Mouse (Mus musculus) myocyte (in vitro differentiated cells): ENCODE results near the gene Rbm19. TPM values are rescaled to one million over a fixed set of nuclear protein-coding genes. Genes with fewer than 3 reads are reported as not detected.

Source experiments
- H3K27me3 ChIP-seq: one replicate; pipeline ENCODE4 v1.6.1; 2011; ENCODE audit not compliant: control insufficient read depth, insufficient read depth, insufficient read length
- H3K36me3 ChIP-seq: one replicate; pipeline ENCODE4 v1.6.1; 2011; ENCODE audit not compliant: control insufficient read depth, insufficient read depth
- H3K4me2 ChIP-seq: one replicate; pipeline ENCODE4 v1.6.1; 2011; ENCODE audit warnings: low read depth, control low read depth
- H3K4me3 ChIP-seq: one replicate; pipeline ENCODE4 v1.5.1; 2011; ENCODE audit warnings: mild to moderate bottlenecking, control low read depth, moderate library complexity
- H3K79me2 ChIP-seq: one replicate; pipeline ENCODE4 v1.6.1; 2011; ENCODE audit not compliant: control insufficient read depth, insufficient read depth
- H3ac ChIP-seq: one replicate; pipeline ENCODE4 v1.6.1; 2011; ENCODE audit not compliant: control insufficient read depth, insufficient read length
- CEBPB ChIP-seq: IDR thresholded peaks from 2 replicates; pipeline ENCODE4 v1.6.1; 2011; ENCODE audit warnings: mild to moderate bottlenecking, moderate library complexity; ENCODE audit not compliant: poor library complexity, insufficient read depth, severe bottlenecking
- E2F4 ChIP-seq: IDR thresholded peaks from one replicate; pipeline ENCODE4 v1.6.1; 2011; ENCODE audit warnings: mild to moderate bottlenecking, control low read depth, moderate library complexity; ENCODE audit not compliant: insufficient read depth
- MAX ChIP-seq: IDR thresholded peaks from one replicate; pipeline ENCODE4 v1.6.1; 2011; ENCODE audit warnings: low read depth, mild to moderate bottlenecking, control low read depth
- MYOD1 ChIP-seq, 3 experiments: IDR thresholded peaks; one replicate each; pipeline ENCODE4 v1.6.1; 2011; ENCODE audit warnings: control low read depth in 2 of 3, low read depth in 2 of 3, mild to moderate bottlenecking in 2 of 3, moderate library complexity in 1 of 3; ENCODE audit not compliant: insufficient read length in 2 of 3, control insufficient read depth in 1 of 3
- MYOG ChIP-seq, 3 experiments: IDR thresholded peaks; one replicate each; pipeline ENCODE4 v1.6.1; 2011; ENCODE audit warnings: control low read depth in 2 of 3, low read depth in 2 of 3, mild to moderate bottlenecking in 2 of 3; ENCODE audit not compliant: insufficient read length in 2 of 3, control insufficient read depth in 1 of 3, insufficient read depth in 1 of 3
- POLR2A ChIP-seq: IDR thresholded peaks from one replicate; pipeline ENCODE4 v1.6.1; 2011; ENCODE audit warnings: low read depth, mild to moderate bottlenecking, control low read depth, moderate library complexity; ENCODE audit not compliant: insufficient read length
- POLR2AphosphoS2 ChIP-seq: IDR thresholded peaks from one replicate; pipeline ENCODE4 v1.6.1; 2011; ENCODE audit warnings: low read depth, control low read depth; ENCODE audit not compliant: insufficient read length
- REST ChIP-seq: IDR thresholded peaks from one replicate; pipeline ENCODE4 v1.6.1; 2011; ENCODE audit warnings: mild to moderate bottlenecking, control low read depth, moderate library complexity; ENCODE audit not compliant: insufficient read depth, insufficient read length
- SRF ChIP-seq: IDR thresholded peaks from one replicate; pipeline ENCODE4 v1.6.1; 2011; ENCODE audit warnings: low read depth; ENCODE audit not compliant: control insufficient read depth, insufficient read length
- TCF12 ChIP-seq: IDR thresholded peaks from one replicate; pipeline ENCODE4 v1.6.1; 2011; ENCODE audit warnings: mild to moderate bottlenecking, control low read depth; ENCODE audit not compliant: poor library complexity, insufficient read depth, severe bottlenecking
- TCF3 ChIP-seq: IDR thresholded peaks from one replicate; pipeline ENCODE4 v1.6.1; 2011; ENCODE audit warnings: low read depth, control low read depth; ENCODE audit not compliant: insufficient read length
- USF1 ChIP-seq: IDR thresholded peaks from one replicate; pipeline ENCODE4 v1.6.1; 2011; ENCODE audit warnings: low read depth, mild to moderate bottlenecking, control low read depth, moderate library complexity
- polyA plus RNA-seq: library from polyadenylated mRNA; unstranded; fragments of >200 nt; fragmentation: generic; extraction: Trizol; gene quantifications from one replicate; pipeline ENCODE4 v1.2.1, GENCODE M21; 2012; ENCODE audit warnings: missing spikeins

Gene Rbm19
- polyA plus RNA-seq, 1 experiment: 28.3 TPM

- TF ChIP-seq POLR2AphosphoS2 (no peak), E2F4 (no peak)
Measured at GRCm38 (mm10) chr5:120127641-120128040, 11.4 kb downstream of the Rbm19 start.

GRCm38 (mm10) chr5:120128511-120128910 lies 12.2 kb downstream of the Rbm19 start:
- Histone ChIP-seq H3K79me2 (no peaks in the 10 kb centered on the region), H3K27me3 (no peaks in the 10 kb centered on the region), H3K36me3 (no peaks in the 10 kb centered on the region), H3K4me3 (no peak overlapping the region), H3K4me2 (no peak overlapping the region), H3ac (no peak overlapping the region)
- TF ChIP-seq MYOG (IDR thresholded peaks at IDR 0.05; ENCODE audit: control insufficient read depth in 1 of 3, insufficient read depth in 1 of 3, insufficient read length in 2 of 3, low read depth in 2 of 3) (no peak), MYOD1 (IDR thresholded peaks at IDR 0.05; ENCODE audit: control insufficient read depth in 1 of 3, insufficient read length in 2 of 3, low read depth in 2 of 3) (no peak), CEBPB (no peak), TCF3 (no peak)

More at GRCm38 (mm10) chr5:120127641-120128040, 11.4 kb downstream of the Rbm19 start:
- no peak overlapping the region for H3K4me3 ChIP-seq
- H3K79me2 ChIP-seq: no peaks in the 10 kb centered on the region
- no peak overlapping the region for H3K4me2 ChIP-seq
- H3K27me3 ChIP-seq: no peaks in the 10 kb centered on the region
- H3ac ChIP-seq: no peak overlapping the region
- no peaks in the 10 kb centered on the region for H3K36me3 ChIP-seq

- H3ac ChIP-seq: no peak overlapping the region
- H3K27me3 ChIP-seq: no peaks in the 10 kb centered on the region
- TF ChIP-seq POLR2A (no peak), TCF12 (no peak), CEBPB (no peak), TCF3 (no peak), MYOG (IDR thresholded peaks at IDR 0.05; ENCODE audit: control insufficient read depth in 1 of 3, insufficient read depth in 1 of 3, insufficient read length in 2 of 3, low read depth in 2 of 3) (no peak), MYOD1 (IDR thresholded peaks at IDR 0.05; ENCODE audit: control insufficient read depth in 1 of 3, insufficient read length in 2 of 3, low read depth in 2 of 3) (no peak), REST (no peak), POLR2AphosphoS2 (no peak), SRF (no peak), MAX (no peak), USF1 (no peak), E2F4 (no peak)
- no peak overlapping the region for H3K4me2 ChIP-seq
- no peaks in the 10 kb centered on the region for H3K79me2 ChIP-seq
- no peaks in the 10 kb centered on the region for H3K36me3 ChIP-seq
- H3K4me3 ChIP-seq: no peak overlapping the region
Measured at GRCm38 (mm10) chr5:120129070-120129469, 12.8 kb downstream of the Rbm19 start.

- H3K4me3 ChIP-seq: no peak overlapping the region
- TF ChIP-seq TCF3 (no peak), SRF (no peak), REST (no peak), TCF12 (no peak), MYOD1 (IDR thresholded peaks at IDR 0.05; ENCODE audit: control insufficient read depth in 1 of 3, insufficient read length in 2 of 3, low read depth in 2 of 3) (no peak), CEBPB (no peak), E2F4 (no peak), MYOG (IDR thresholded peaks at IDR 0.05; ENCODE audit: control insufficient read depth in 1 of 3, insufficient read depth in 1 of 3, insufficient read length in 2 of 3, low read depth in 2 of 3) (no peak), POLR2A (no peak), MAX (no peak), USF1 (no peak), POLR2AphosphoS2 (no peak)
- H3K4me2 ChIP-seq: no peak overlapping the region
- H3K79me2 ChIP-seq: no peaks in the 10 kb centered on the region
- H3ac ChIP-seq: no peak overlapping the region
- H3K36me3 ChIP-seq: no peaks in the 10 kb centered on the region
- no peaks in the 10 kb centered on the region for H3K27me3 ChIP-seq
Measured at GRCm38 (mm10) chr5:120129761-120130160, 13.5 kb downstream of the Rbm19 start.

GRCm38 (mm10) chr5:120130163-120130562 lies 13.9 kb downstream of the Rbm19 start:
- no peaks in the 10 kb centered on the region for H3K36me3 ChIP-seq
- H3ac ChIP-seq: no peak overlapping the region
- no peaks in the 10 kb centered on the region for H3K27me3 ChIP-seq
- H3K4me2 ChIP-seq: no peak overlapping the region
- no peak overlapping the region for H3K4me3 ChIP-seq
- TF ChIP-seq REST (no peak), USF1 (no peak), POLR2AphosphoS2 (no peak), CEBPB (no peak), MAX (no peak), MYOG (IDR thresholded peaks at IDR 0.05; ENCODE audit: control insufficient read depth in 1 of 3, insufficient read depth in 1 of 3, insufficient read length in 2 of 3, low read depth in 2 of 3) (no peak), TCF12 (no peak), POLR2A (no peak), MYOD1 (IDR thresholded peaks at IDR 0.05; ENCODE audit: control insufficient read depth in 1 of 3, insufficient read length in 2 of 3, low read depth in 2 of 3) (no peak), SRF (no peak), E2F4 (no peak), TCF3 (no peak)
- no peaks in the 10 kb centered on the region for H3K79me2 ChIP-seq
